Mouse (Mus musculus): ENCODE results near the gene Pcbp2.
A peak's percentile ranks its signal among the peaks of the same experiment; 100 is the strongest.

Gene Pcbp2

DNA sequence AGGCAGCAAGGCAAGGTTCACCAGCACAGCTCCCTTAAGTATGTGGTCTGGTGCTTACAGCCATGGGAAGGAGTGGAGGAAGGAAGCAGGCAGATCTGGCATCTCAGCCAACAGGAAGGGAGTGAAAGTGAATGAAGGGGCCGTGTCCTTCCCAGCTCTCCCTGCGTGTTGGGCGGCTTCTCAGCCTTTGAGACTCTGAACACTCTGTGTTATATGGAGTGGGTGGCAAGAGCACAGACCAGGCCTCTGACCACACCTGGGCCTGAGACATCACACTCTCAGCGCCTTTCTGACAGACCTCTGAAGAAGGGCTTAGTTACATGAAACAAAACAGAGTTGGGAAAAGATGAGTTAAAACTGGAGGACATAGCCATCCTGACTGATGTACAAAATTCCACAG is 60.2 kb downstream of the Pcbp2 start:
- no peak for DNase-seq

DNA sequence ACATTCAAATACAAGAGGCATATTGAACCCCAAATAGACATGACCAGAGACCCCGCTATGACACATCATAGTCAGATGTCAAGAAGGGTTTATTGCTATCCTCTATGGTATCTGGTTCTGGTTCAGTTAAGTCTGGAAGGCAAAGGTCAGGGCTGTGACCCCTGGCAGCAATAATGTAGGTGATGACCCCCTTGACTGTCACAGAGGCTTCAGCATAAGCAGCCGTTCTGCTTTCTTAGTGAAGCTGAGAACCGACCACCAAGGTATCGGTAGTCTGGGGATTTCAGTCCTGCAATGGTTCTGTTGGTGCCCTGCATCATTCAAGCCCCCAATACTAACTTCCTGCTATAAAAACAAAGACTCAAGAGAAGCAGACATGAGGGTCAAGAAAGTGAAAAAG is 61.2 kb downstream of the Pcbp2 start:
- no peak for DNase-seq

GRCm38 (mm10) chr15:102532106-102532900 is 62.0 kb downstream of the Pcbp2 start:
- DNase-seq, result no peak

DNA sequence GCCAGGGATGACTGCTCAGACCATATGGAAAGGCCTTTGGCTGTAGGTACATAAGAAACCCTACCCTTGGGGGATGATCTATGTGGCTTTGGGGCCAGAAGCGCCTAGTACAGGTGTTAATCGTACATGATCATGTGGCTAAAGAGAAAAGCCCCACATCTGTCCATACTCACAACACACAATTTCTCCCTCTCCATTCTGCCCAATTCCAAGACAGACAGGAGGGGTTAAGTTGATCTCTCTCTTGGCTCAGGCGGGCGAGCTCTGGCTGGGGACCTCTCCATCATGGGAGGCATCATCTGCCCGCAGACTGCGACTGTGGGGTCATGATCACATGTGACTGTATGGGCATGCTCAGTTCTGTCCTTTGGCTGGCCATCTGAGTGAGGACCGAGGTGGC is 63.6 kb downstream of the Pcbp2 start:
- no peak for DNase-seq

DNA sequence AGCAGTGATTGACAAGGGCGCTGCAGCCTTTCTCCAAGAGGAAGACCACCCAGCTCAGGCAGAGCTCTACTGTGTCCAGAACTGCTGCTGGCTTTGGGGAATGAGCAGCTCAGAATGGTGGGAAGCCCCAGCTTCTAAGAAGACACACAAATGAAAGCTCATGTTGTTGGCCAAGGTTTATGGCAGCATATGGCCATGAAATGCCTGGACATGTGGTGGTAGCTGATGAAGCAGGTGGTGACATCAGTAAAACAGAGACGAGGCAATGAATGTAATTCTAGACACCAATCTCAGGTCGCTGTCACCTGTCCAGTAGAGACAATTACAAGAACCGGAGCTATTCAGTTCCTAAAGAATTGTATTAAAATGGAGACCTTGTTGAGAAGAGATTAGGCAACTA is 74.5 kb downstream of the Pcbp2 start:
- DNase-seq, result no peak

DNA sequence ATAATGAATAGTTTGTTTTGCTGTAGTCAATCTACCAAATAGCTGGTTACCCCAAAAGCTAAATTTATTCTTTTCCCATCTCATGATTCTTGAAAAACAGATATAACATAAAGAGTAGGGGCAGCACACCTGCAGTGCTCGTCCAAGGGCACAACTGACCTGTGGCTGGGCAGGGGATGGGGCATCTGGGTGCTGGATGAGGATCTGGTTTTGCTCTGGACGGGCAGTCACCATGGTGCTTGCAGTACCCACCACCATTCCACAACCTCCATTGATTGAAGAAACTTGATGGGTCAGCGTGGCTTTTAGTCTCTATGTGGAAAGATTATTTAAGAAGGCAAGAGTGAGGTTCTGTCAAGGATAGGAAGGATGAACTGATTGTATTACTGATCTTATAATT is 75.9 kb downstream of the Pcbp2 start:
- DNase-seq, result no peak

DNA sequence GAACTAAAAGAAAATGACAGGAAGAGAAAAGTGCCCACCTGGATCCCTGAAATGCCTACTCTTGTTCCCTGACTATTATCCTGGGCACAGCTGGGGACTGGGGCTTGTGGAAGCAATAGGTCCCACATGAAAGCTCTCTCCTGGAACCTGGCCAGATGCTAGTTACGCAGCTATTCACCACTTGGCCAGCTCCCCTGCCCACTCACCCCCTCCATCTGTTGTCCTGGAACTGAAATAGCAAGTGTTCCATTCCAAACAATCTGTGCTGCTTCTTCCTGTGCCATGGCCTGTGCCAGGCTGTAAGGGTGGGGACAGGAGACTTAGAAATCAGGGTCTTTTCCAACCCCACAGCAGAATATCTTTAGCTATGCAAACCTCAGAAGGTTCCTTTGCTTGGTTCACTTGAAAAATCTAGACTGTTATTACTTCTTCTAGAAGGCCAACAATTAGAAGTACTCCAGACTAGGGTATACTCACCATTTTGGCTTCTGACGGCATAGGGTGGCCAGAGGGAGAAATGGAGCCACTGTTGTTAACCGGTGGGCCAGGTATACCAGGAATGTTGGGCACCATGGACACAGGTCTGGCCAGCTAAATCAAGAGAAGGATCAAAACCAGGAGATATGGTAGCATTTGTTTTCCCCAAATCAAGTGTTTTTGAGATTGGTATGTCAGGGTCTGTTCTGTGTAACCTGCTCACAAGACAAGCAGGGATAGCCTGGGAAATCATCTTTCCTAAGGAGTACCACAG is 76.5 kb downstream of the Pcbp2 start:
- DNase-seq, result peak; percentile 58

- no peak for DNase-seq
Measured at GRCm38 (mm10) chr15:102547478-102547877, 77.1 kb downstream of the Pcbp2 start.
